Mouse (Mus musculus) limb, embryonic 14.5 days (tissue): ENCODE data around the gene Ifnl3. TPM values are rescaled to one million over a fixed set of nuclear protein-coding genes. Genes with fewer than 3 reads are reported as not detected.

Experiments used
- ATAC-seq: fragments of 200-750 bp; cut with Nextera tagmentation; 2 replicates; pipeline ENCODE4 v1.8.0; 2017; ENCODE audit warnings: low read depth, moderate number of reproducible peaks, moderate TSS enrichment; ENCODE audit not compliant: low FRiP score
- DNase-seq: peaks from one replicate; pipeline ENCODE4 v3.0.0-alpha.2; 2015; ENCODE audit warnings: low spot score
- H3K27ac ChIP-seq: fragments of 300-500 bp; sonication (generic); replicated peaks from 2 replicates; pipeline ENCODE4 v1.5.1; 2014; ENCODE audit warnings: low read depth, mild to moderate bottlenecking, low read length, moderate library complexity, mixed read lengths
- H3K27me3 ChIP-seq: fragments of 300-500 bp; sonication (generic); 2 replicates; pipeline ENCODE4 v1.6.1; 2014; ENCODE audit warnings: low read length, mixed read lengths; ENCODE audit not compliant: control insufficient read depth, insufficient read depth
- H3K36me3 ChIP-seq: fragments of 300-500 bp; sonication (generic); 2 replicates; pipeline ENCODE4 v1.6.1; 2014; ENCODE audit warnings: mild to moderate bottlenecking, low read length, moderate library complexity, mixed read lengths; ENCODE audit not compliant: control insufficient read depth, insufficient read depth
- H3K4me1 ChIP-seq: fragments of 300-500 bp; sonication (generic); 2 replicates; pipeline ENCODE4 v1.6.1; 2014; ENCODE audit warnings: antibody characterized with exemption, low read length, mixed read lengths; ENCODE audit not compliant: control insufficient read depth, insufficient read depth
- H3K4me2 ChIP-seq: fragments of 300-500 bp; sonication (generic); replicated peaks from 2 replicates; pipeline ENCODE4 v1.6.1; 2014; ENCODE audit warnings: low read depth, mild to moderate bottlenecking, low read length, moderate library complexity; ENCODE audit not compliant: severe bottlenecking
- H3K4me3 ChIP-seq: fragments of 300-500 bp; sonication (generic); replicated peaks from 2 replicates; pipeline ENCODE4 v1.5.1; 2014; ENCODE audit warnings: low read length
- H3K9ac ChIP-seq: fragments of 300-500 bp; sonication (generic); 2 replicates; pipeline ENCODE4 v1.6.1; 2014; ENCODE audit warnings: mild to moderate bottlenecking, low read depth, low read length, moderate library complexity; ENCODE audit not compliant: severe bottlenecking
- H3K9me3 ChIP-seq: fragments of 300-500 bp; sonication (generic); 2 replicates; pipeline ENCODE4 v1.6.1; 2016; ENCODE audit warnings: low read length; ENCODE audit not compliant: control insufficient read depth
- POLR2A ChIP-seq: fragments of 200-500 bp; IDR thresholded peaks from 2 replicates; pipeline ENCODE4 v1.8.0; 2012; ENCODE audit warnings: inconsistent platforms, mild to moderate bottlenecking, moderate library complexity, borderline replicate concordance; ENCODE audit not compliant: insufficient read depth, insufficient read length; ENCODE audit errors: extremely low read depth
- WGBS: fragments of 180-500 bp; shearing (Covaris S2); extraction: QIAGEN DNeasy Blood & Tissue Kit; methylation state at CpG from one replicate; pipeline ENCODE4 v1.1.7; 2014; 5-methylcytosine and 5-hydroxymethylcytosine counted together
- polyA plus RNA-seq, 2 experiments: library from polyadenylated mRNA; depleted of rRNA in 1 of 2; stranded (reverse) in 1 of 2; unstranded in 1 of 2; fragments of >200 nt; fragmentation: Nextera tagmentation in 1 of 2; extraction: Ambion mirVana in 1 of 2; gene quantifications; 2 replicates each; pipeline versions ENCODE4 v1.2.1 to v1.2.3; 2012 to 2014

Ifnl3 gene
- polyA plus RNA-seq, 2 experiments = not detected

DNA sequence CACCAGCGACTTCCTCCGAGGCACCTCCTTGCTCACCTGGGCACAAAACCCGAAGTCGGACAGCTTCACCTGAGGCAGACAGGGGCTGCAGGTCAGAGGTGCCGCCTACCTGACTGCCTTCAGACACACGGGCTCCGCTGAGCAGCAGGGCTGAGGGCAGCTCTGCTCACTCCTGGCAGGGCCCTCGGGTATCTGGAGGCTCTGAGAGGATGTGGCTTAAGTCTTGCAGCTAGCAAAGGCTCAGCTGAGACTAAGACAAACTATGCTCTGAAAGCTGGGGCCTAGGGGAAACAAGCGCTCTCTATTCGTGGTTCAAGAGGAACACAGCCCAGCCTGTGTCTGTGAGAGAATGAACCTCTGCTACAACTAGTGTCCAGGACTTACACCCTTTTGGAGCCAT lies 38.2 kb downstream of the Ifnl3 start:
- no peak overlapping the region for H3K4me2 ChIP-seq
- H3K9me3 ChIP-seq = no peaks in the 10 kb centered on the region
- H3K36me3 ChIP-seq = peaks cover 71% of the 10 kb centered on the region
- WGBS = 93% methylated on average over 10 of the region's 10 CpGs
- no peak overlapping the region for H3K9ac ChIP-seq
- no peak for TF ChIP-seq POLR2A
- peaks cover 2% of the 10 kb centered on the region; the same call in 1 of the 2 replicates for H3K4me1 ChIP-seq
- no peak overlapping the region for H3K27ac ChIP-seq
- H3K4me3 ChIP-seq = no peak overlapping the region
- no peak for DNase-seq
- no peak for ATAC-seq
- no peaks in the 10 kb centered on the region for H3K27me3 ChIP-seq

DNA sequence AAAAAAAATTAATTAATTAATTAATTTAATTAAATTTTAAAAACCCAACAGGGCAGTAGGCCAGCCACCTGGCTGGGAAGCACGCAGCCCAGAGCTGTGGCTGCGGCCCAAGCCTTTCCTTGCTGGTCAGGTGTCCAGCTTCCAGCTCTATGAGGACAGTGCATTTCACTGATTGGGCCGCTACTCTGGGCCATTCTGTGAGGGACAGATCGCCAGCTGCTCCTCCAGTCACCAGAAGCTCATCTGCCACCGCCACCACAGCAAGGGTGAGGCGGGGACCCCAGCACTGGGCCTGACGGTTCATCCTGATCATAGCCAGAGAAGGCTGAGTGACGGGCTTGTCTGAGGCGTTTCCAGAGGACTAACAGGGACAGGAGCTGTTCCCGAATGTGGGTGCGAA lies 39.3 kb downstream of the Ifnl3 start:
- ATAC-seq (no peak), DNase-seq (no peak)
- Histone ChIP-seq H3K27ac (no peak overlapping the region), H3K4me3 (no peak overlapping the region), H3K9ac (no peak overlapping the region), H3K36me3 (peaks cover 81% of the 10 kb centered on the region), H3K4me2 (no peak overlapping the region), H3K4me1 (peaks cover 2% of the 10 kb centered on the region; the same call in 1 of the 2 replicates), H3K9me3 (no peaks in the 10 kb centered on the region), H3K27me3 (no peaks in the 10 kb centered on the region)
- no peak for TF ChIP-seq POLR2A
- 90% methylated on average over 11 of the region's 11 CpGs for WGBS

DNA sequence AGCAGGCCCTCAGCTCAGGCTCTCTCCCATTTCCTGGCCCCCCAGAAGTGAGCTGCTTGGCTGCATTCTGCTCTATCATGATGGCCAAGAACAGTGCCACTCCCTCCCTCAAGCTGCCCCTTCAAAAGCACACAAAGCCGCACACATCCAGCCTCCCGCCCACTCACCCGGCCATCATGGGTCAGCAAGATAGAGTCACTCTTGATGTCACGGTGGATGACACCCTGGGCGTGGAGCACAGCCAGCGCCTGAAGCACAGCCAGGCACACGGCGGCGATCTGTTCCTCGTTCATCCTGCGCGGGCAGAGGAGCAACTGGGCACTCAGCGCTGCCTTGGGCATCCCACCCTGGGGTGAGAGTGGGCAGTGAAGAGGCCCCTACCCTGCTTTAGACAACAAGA lies 39.7 kb downstream of the Ifnl3 start:
- WGBS = 96% methylated on average over 13 of the region's 13 CpGs
- Histone ChIP-seq H3K9me3 (no peaks in the 10 kb centered on the region), H3K27ac (no peak overlapping the region), H3K4me3 (no peak overlapping the region), H3K4me2 (no peak overlapping the region), H3K9ac (no peak overlapping the region), H3K36me3 (peaks cover 85% of the 10 kb centered on the region), H3K4me1 (peaks cover 2% of the 10 kb centered on the region; the same call in 1 of the 2 replicates), H3K27me3 (no peaks in the 10 kb centered on the region)
- ATAC-seq (no peak), DNase-seq (no peak)
- no peak for TF ChIP-seq POLR2A

DNA sequence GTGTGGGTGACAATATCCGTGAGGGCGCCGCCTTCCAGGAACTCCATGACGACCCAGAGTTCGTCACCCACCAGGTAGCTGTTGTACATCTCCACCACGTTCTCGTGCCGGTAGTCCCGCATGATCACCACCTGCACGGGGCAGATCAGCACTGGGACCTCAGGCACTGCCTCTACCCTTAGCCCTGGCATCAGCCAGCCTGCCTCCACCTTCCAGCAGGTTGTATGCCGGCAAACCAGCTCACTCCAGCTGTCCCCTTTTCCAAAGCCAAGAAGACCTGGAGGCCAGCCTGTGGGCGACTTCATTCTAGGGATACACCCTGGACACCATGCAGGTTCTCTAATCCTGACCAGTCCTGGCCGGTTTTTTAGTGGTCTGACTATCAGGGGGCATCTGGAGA lies 40.3 kb downstream of the Ifnl3 start:
- Histone ChIP-seq H3K4me1 (peaks cover 2% of the 10 kb centered on the region; the same call in 1 of the 2 replicates), H3K4me3 (no peak overlapping the region), H3K4me2 (no peak overlapping the region), H3K36me3 (peaks cover 88% of the 10 kb centered on the region), H3K9me3 (no peaks in the 10 kb centered on the region), H3K9ac (no peak overlapping the region), H3K27ac (no peak overlapping the region), H3K27me3 (no peaks in the 10 kb centered on the region)
- 97% methylated on average over 13 of the region's 13 CpGs for whole genome bisulfite sequencing
- ATAC-seq = no peak
- TF ChIP-seq POLR2A = no peak
- no peak for DNase-seq

DNA sequence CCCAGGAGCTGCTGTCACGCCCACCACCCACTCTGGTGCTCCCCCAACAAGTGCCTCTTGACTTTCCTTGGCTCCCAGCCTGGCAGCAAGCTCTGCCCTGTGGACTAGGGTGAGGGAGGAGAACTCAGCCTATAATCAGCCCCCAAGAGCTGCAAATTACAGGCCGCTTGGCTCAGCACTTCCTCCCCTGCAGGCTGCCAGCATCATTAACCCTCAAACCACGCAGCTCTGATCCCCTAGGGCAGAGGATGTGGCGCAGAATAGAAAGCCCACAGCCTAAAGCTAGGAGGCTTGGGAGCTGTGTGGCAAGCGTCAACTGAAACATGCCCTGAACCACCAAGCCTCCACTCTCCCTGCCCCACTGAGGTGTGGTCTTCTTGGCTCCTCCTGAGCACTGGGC lies 42.8 kb downstream of the Ifnl3 start:
- no peak for TF ChIP-seq POLR2A
- H3K9me3 ChIP-seq = no peaks in the 10 kb centered on the region
- H3K4me3 ChIP-seq = no peak overlapping the region
- peaks cover 78% of the 10 kb centered on the region for H3K36me3 ChIP-seq
- H3K27ac ChIP-seq = no peak overlapping the region
- WGBS = 58% methylated on average over 5 of the region's 5 CpGs
- H3K4me1 ChIP-seq = peaks cover 4% of the 10 kb centered on the region
- DNase-seq = no peak
- no peak overlapping the region for H3K4me2 ChIP-seq
- H3K27me3 ChIP-seq = no peaks in the 10 kb centered on the region
- no peak overlapping the region for H3K9ac ChIP-seq
- no peak for ATAC-seq

DNA sequence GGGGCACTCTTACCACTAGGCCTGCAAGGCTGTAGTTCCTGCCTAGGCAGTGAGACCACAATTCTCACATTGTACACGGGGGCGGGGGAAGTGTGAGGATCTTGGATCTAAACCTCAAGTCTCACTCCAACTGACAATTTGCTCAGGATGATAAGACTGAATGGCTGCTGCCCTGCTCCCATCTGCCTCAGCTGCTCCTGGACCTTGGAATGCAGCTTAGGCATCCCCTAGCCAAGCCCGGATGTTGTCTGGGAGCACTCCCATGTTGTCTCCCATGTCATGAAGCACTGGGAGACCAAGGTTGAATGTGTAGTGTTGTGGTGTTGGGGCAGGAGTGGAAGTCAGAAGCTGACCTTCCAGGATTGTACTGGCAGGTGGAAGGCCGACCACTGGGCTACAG lies 44.9 kb downstream of the Ifnl3 start:
- 79% methylated on average over 4 of the region's 4 CpGs for WGBS
- ATAC-seq (no peak), DNase-seq (no peak)
- H3K9me3 ChIP-seq = no peaks in the 10 kb centered on the region
- H3K4me2 ChIP-seq = no peak overlapping the region
- H3K4me3 ChIP-seq = no peak overlapping the region
- peaks cover 64% of the 10 kb centered on the region for H3K36me3 ChIP-seq
- H3K27me3 ChIP-seq = no peaks in the 10 kb centered on the region
- no peak for TF ChIP-seq POLR2A
- no peak overlapping the region for H3K9ac ChIP-seq
- H3K4me1 ChIP-seq = peaks cover 15% of the 10 kb centered on the region
- no peak overlapping the region for H3K27ac ChIP-seq
